Mouse (Mus musculus): ENCODE data around the gene Gm38392.

- no peak for TF ChIP-seq POLR2A (IDR thresholded peaks at IDR 0.05; ENCODE audit: borderline replicate concordance, insufficient read depth, low read length)
- TF ChIP-seq CTCF (IDR thresholded peaks at IDR 0.05; ENCODE audit: borderline replicate concordance, insufficient read depth, low read depth, low read length): no peak
Observed at GRCm38 (mm10) chr3:88262346-88262745, 24.7 kb downstream of the Gm38392 start.

Data from cerebellum, adult 2 months (tissue).